Mouse (Mus musculus): ENCODE data around the gene Sowaha.

DNA sequence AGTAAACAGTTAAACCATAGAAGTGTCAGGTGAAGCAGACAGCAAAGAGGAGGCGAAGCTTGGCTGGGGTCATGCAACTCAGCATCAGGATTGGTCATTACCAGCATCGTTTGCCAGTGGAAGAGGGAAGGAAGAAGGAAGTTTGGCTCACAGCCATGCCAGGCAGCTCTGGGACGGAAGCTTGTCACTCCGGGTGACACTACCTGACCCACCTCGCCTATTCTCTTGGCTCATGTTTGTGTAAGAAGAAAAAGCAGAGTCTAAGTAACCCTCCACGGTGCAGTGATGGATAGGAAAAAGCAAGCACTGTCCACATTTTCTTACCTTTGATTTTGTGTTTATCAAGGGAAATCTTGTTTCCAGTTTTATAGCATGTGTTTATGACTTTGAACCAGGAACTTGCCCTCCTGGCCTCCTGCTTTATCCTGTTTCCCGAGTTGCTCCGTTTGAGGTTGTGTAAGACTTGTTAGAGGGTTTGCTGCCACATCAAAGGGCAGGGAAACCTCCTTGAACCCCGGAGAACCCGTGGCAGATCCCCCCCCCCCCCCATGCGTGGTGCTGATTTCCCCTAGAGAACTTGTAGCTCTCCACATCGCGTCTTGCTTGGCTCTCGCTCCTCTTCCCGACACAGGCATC is 29.9 kb downstream of the Sowaha start:
- TF ChIP-seq GATA1 (IDR thresholded peaks at IDR 0.05; ENCODE audit: borderline replicate concordance, low read length), result no peak
- no peak for TF ChIP-seq FLI1 (IDR thresholded peaks at IDR 0.05; ENCODE audit: low read length)
